Mouse (Mus musculus) liver, embryonic 14.5 days (tissue): ENCODE measurements around the gene Hoxb6. TPM values are rescaled to one million over a fixed set of nuclear protein-coding genes. Genes with fewer than 3 reads are reported as not detected.

ENCODE experiments used
- ATAC-seq: fragments of 200-750 bp; cut with Nextera tagmentation; 2 replicates; pipeline ENCODE4 v1.8.0; 2017; ENCODE audit warnings: moderate number of reproducible peaks, mild to moderate bottlenecking, moderate library complexity; ENCODE audit not compliant: insufficient read depth
- DNase-seq, 3 experiments: peaks; one replicate each; pipeline ENCODE4 v3.0.0-alpha.2; 2012 to 2013; ENCODE audit warnings: low read depth in 3 of 3, low spot score in 3 of 3
- H3K27ac ChIP-seq: fragments of 300-500 bp; sonication (generic); 2 replicates; pipeline ENCODE4 v1.5.1; 2014; ENCODE audit warnings: moderate library complexity, mild to moderate bottlenecking, control low read depth, inconsistent platforms
- H3K27me3 ChIP-seq: fragments of 300-500 bp; sonication (generic); 2 replicates; pipeline ENCODE4 v1.6.1; 2014; ENCODE audit warnings: mild to moderate bottlenecking, low read length, moderate library complexity; ENCODE audit not compliant: control insufficient read depth, insufficient read depth
- H3K36me3 ChIP-seq: fragments of 300-500 bp; sonication (generic); replicated peaks from 2 replicates; pipeline ENCODE4 v1.6.1; 2014; ENCODE audit warnings: low read depth; ENCODE audit not compliant: control insufficient read depth, insufficient read depth
- H3K4me1 ChIP-seq, 2 experiments: fragments of 200-500 bp in 1 of 2; fragments of 300-500 bp in 1 of 2; sonication (generic) in 1 of 2; replicated peaks; 2 replicates each; pipeline ENCODE4 v1.6.1; 2012 to 2014; ENCODE audit warnings: antibody characterized with exemption in 1 of 2, inconsistent platforms in 1 of 2, low read length in 1 of 2; ENCODE audit not compliant: control insufficient read depth in 2 of 2, insufficient read depth in 2 of 2
- H3K4me2 ChIP-seq: fragments of 300-500 bp; sonication (generic); 2 replicates; pipeline ENCODE4 v1.6.1; 2014; ENCODE audit warnings: low read depth, mild to moderate bottlenecking, control low read depth, moderate library complexity
- H3K4me3 ChIP-seq, 2 experiments: fragments of 200-500 bp in 1 of 2; fragments of 300-500 bp in 1 of 2; sonication (generic) in 1 of 2; 2 replicates each; pipeline ENCODE4 v1.5.1; 2012 to 2014; ENCODE audit warnings: low read depth in 2 of 2, low read length in 2 of 2, mild to moderate bottlenecking in 2 of 2, control low read depth in 1 of 2, inconsistent platforms in 1 of 2, moderate library complexity in 1 of 2; ENCODE audit not compliant: insufficient read depth in 1 of 2
- H3K9ac ChIP-seq: fragments of 300-500 bp; sonication (generic); replicated peaks from 2 replicates; pipeline ENCODE4 v1.6.1; 2014; ENCODE audit warnings: mild to moderate bottlenecking, control low read depth, moderate library complexity
- H3K9me3 ChIP-seq: fragments of 300-500 bp; sonication (generic); 2 replicates; pipeline ENCODE4 v1.6.1; 2016; ENCODE audit warnings: low read length, mixed read lengths; ENCODE audit not compliant: control insufficient read depth
- CTCF ChIP-seq: IDR thresholded peaks from 2 replicates; pipeline ENCODE4 v1.5.1; 2016; ENCODE audit warnings: antibody characterized with exemption, low read depth, control low read depth
- EP300 ChIP-seq: IDR thresholded peaks from 2 replicates; pipeline ENCODE4 v1.6.1; 2016; ENCODE audit warnings: antibody characterized with exemption, low read depth
- WGBS: fragments of 180-500 bp; shearing (Covaris S2); extraction: QIAGEN DNeasy Blood & Tissue Kit; methylation state at CpG from one replicate; pipeline ENCODE4 v1.1.7; 2014; ENCODE audit not compliant: insufficient replicate concordance; 5-methylcytosine and 5-hydroxymethylcytosine counted together
- polyA plus RNA-seq, 2 experiments: library from polyadenylated mRNA; depleted of rRNA in 1 of 2; stranded (reverse) in 1 of 2; unstranded in 1 of 2; fragments of >200 nt; fragmentation: Nextera tagmentation in 1 of 2; extraction: Ambion mirVana in 1 of 2; gene quantifications; 2 replicates each; pipeline versions ENCODE4 v1.2.1 to v1.2.3; 2012 to 2014

The Hoxb6 gene
- polyA plus RNA-seq, 2 experiments, result 0.02 TPM; not detected in 1

DNA sequence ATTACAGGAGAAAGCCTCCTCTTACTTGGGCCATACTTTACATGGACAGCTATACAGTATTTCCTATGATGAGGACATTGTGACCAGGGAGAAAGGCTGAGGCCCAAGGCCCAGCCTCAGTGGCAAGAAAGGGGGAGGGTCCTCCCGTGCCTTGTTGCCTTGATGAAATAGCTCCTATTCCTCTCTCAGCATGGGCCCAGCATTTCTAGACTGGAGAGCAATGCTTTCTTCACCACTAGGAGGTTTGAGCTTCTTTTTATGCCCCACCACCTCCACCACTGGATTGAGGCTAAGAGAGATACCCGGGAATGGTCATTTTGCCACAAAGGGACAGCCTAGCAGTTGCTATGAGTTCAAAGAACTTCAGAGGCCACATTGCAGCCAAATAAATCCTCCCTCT lies 4.7 kb downstream of the Hoxb6 start:
- Histone ChIP-seq H3K4me2 (no peak overlapping the region), H3K4me3 (no peak overlapping the region), H3K27me3 (peaks cover 100% of the 10 kb centered on the region), H3K9ac (no peak overlapping the region), H3K9me3 (no peaks in the 10 kb centered on the region), H3K36me3 (no peaks in the 10 kb centered on the region), H3K4me1 (no peaks in the 10 kb centered on the region), H3K27ac (no peak overlapping the region)
- ATAC-seq (no peak), DNase-seq (no peak)
- no peak for TF ChIP-seq EP300
- no peak for TF ChIP-seq CTCF
- 25% methylated on average over 2 of the region's 2 CpGs for WGBS

DNA sequence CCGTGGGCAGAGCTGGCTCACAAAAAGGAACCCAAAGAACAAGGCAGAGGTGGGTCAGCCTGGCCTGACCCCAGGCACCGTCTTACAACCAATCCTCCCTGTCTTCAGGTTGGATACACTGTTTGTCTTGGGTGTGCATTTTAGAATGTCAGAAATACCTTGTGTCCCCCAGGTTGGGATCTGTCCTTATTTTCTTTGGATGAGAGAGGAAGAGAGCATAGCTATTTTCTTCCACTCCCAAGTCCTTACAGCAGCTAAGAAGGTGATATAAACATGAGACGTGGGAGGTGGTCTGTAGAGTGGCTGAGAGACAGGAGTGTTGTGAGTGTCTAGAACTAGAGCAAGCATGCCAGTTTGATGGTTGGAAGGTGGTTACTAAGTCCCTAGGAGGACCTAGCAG lies 5.2 kb downstream of the Hoxb6 start:
- no peaks in the 10 kb centered on the region for H3K4me1 ChIP-seq
- no peak for TF ChIP-seq EP300
- no peak for TF ChIP-seq CTCF
- no peaks in the 10 kb centered on the region for H3K36me3 ChIP-seq
- peaks cover 100% of the 10 kb centered on the region for H3K27me3 ChIP-seq
- H3K27ac ChIP-seq, result no peak overlapping the region
- no peak for ATAC-seq
- no peak for DNase-seq
- 20% methylated on average over 3 of the region's 3 CpGs for WGBS
- no peak overlapping the region for H3K4me2 ChIP-seq
- H3K9ac ChIP-seq, result no peak overlapping the region
- no peaks in the 10 kb centered on the region for H3K9me3 ChIP-seq
- no peak overlapping the region for H3K4me3 ChIP-seq

DNA sequence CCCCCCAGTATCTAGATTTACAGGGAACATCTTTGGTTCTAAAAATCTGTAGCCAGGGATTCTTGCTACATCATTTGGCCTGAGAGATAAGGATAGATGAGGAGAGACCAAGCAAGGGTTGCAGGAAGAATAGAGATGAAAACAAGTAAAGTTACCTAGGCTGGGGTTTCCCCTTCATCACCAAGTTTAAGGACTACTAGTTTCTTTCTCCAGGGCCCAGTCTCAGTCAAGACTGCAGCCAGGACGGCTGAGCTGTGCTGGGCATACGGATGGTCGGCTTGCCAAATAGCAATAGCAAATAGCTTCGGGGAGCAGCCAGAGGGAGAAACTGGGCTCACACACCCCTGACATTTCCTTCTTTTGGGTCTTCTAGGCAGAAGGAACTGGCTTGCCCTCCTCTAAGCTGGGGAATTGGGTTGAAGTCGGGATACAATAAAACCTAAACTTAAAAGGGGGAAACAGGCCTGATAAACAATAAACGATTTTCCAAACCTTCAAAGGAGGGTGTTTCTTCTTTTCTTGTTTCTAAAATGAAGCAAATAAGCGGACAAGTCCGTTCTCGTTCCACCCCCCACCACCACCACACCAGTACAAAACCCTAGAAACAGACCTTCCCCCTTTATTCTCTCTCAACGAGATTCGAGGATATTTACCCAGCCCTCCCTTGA lies 5.8 kb downstream of the Hoxb6 start:
- no peaks in the 10 kb centered on the region for H3K4me1 ChIP-seq
- no peak for TF ChIP-seq CTCF
- no peak for TF ChIP-seq EP300
- no peak overlapping the region for H3K27ac ChIP-seq
- no peak overlapping the region for H3K9ac ChIP-seq
- WGBS, result 14% methylated on average over 11 of the region's 11 CpGs
- H3K36me3 ChIP-seq, result no peaks in the 10 kb centered on the region
- H3K9me3 ChIP-seq, result no peaks in the 10 kb centered on the region
- no peak overlapping the region for H3K4me2 ChIP-seq
- H3K27me3 ChIP-seq, result peaks cover 100% of the 10 kb centered on the region
- ATAC-seq, result no peak
- H3K4me3 ChIP-seq, result no peak overlapping the region
- DNase-seq, result no peak

DNA sequence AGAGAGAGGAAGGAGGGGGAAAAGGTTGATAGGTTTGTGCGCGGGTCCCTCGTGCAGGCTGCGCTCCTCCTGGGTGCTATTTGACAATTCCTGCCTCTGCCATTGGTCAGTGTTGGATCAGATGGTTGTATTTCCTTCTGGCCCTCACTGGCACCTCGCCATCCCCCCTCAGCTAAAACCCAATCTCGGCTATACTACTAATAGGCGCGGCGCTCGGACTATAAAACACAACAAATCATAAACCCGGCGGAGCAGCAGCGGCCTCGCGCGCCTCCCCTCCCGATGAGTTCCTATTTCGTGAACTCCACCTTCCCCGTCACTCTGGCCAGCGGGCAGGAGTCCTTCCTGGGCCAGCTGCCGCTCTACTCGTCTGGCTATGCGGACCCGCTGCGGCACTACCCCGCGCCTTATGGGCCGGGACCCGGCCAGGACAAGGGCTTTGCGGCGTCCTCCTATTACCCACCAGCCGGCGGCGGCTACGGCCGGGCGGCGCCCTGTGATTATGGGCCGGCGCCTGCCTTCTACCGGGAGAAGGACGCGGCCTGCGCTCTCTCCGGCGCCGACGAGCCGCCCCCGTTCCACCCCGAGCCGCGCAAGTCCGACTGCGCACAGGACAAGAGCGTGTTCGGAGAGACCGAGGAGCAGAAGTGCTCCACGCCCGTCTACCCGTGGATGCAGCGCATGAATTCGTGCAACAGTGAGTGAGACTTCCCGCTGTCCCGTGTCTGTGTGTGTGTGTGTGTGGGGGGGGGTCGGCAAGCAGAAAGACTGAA lies 6.8 kb downstream of the Hoxb6 start:
- no peak for TF ChIP-seq EP300
- no peak for TF ChIP-seq CTCF
- 0 out of 4 replicates have a peak overlapping the region, but pooled peaks of 1 of the 2 experiments have one; percentile 1 for H3K4me3 ChIP-seq
- no peak overlapping the region for H3K9ac ChIP-seq
- H3K4me2 ChIP-seq, result no peak overlapping the region
- H3K36me3 ChIP-seq, result no peaks in the 10 kb centered on the region
- ATAC-seq (no peak), DNase-seq (no peak)
- no peak overlapping the region for H3K27ac ChIP-seq
- no peaks in the 10 kb centered on the region for H3K9me3 ChIP-seq
- peaks cover 100% of the 10 kb centered on the region for H3K27me3 ChIP-seq
- H3K4me1 ChIP-seq, result no peaks in the 10 kb centered on the region
- under 1% methylated on average over 66 of the region's 66 CpGs for WGBS

DNA sequence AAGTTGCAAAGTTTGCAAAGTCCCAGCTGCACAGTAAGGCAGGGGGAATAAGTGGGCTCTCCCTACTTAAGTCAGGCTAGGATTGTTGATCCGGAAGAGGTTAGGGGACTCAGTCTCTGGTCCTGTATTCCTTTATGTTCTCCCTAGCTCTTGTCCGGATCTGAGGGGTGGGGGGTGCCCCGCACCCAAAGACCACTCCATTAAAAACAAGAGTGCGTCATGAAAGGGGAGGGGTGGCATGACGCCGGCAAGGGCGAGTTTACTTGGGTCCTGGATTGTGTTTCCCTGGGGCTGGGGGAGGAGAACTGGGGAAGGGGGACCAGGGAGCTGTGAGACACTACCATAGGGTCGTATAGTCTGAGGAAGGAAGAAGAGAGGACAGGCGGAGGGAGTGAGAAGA lies 7.5 kb downstream of the Hoxb6 start:
- ATAC-seq (no peak), DNase-seq (no peak)
- no peaks in the 10 kb centered on the region for H3K36me3 ChIP-seq
- no peak overlapping the region for H3K4me2 ChIP-seq
- H3K27me3 ChIP-seq, result peaks cover 100% of the 10 kb centered on the region
- no peaks in the 10 kb centered on the region for H3K9me3 ChIP-seq
- 2% methylated on average over 9 of the region's 9 CpGs for WGBS
- no peak overlapping the region for H3K9ac ChIP-seq
- no peaks in the 10 kb centered on the region for H3K4me1 ChIP-seq
- no peak overlapping the region for H3K4me3 ChIP-seq
- TF ChIP-seq CTCF (no peak), EP300 (no peak)
- H3K27ac ChIP-seq, result no peak overlapping the region
